Mouse (Mus musculus): ENCODE measurements around the gene Hspg2.

DNA sequence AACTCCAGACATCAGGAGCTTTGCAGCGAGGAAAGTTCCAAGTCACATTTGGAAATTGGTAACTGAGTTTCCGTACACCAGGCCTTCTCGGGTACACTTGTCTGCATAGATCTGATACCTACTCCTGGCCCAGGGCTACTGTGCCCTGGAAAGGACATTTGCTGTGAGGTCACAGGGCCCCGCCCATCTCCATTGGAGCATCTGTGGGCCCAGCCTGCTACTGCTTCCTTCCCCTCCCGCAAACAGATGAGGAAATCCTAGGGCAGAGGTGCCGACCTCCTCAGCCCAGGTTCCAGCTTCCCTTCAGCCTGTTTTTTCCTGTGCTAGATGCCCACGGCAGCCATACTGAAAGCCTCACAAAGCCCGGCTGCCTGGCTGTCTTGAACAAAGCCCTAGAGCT is 21.4 kb downstream of the Hspg2 start:
- no peak for TF ChIP-seq CTCF (IDR thresholded peaks at IDR 0.05; ENCODE audit: insufficient read depth, low read length)
- TF ChIP-seq POLR2A (IDR thresholded peaks at IDR 0.05; ENCODE audit: borderline replicate concordance, extremely low read depth, low read depth, low read length): no peak
